Mouse (Mus musculus) heart, postnatal 0 days (tissue): ENCODE results near the gene Dbp.

Experiments
- CTCF ChIP-seq: IDR thresholded peaks from 2 replicates; pipeline ENCODE4 v1.5.1; 2016; ENCODE audit warnings: antibody characterized with exemption, control low read depth, low read depth
- EP300 ChIP-seq: IDR thresholded peaks from 2 replicates; pipeline ENCODE4 v1.6.1; 2016; ENCODE audit warnings: antibody characterized with exemption, low read depth

DNA sequence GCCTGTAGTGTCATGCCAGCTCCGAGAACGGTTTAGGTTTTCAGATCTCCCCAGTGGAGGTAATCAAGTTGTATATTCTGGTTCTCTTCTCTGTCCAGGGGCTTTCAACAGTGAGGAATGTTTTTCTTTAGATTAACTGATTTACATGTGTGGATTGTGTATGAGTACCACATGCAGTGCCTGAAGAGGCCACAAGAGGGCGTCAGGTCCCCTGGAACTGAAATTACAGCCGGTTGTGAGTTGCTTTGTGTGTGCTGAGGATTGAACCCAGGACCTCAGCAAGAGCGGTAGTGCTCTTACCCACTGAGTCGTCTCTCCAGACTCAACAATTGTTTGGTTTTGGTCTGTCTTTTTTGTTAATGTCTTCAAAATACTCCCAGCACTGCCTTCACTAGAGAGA is 41.6 kb downstream of the Dbp start:
- TF ChIP-seq EP300 (no peak), CTCF (peak; percentile 17)
